Comparison of ENCODE assay signal across 8 mouse cellular contexts in genomic region chr9:105053812-105054211, GRCm38 (mm10). TPM values are rescaled to one million over a fixed set of nuclear protein-coding genes. Genes with fewer than 3 reads are reported as not detected.
DNase-seq lines count a peak whose midpoint lies in the region; ATAC-seq and TF ChIP-seq lines count a peak whose summit lies in the region.

No protein-coding gene starts in this region.

- H3K9me3 ChIP-seq in erythroblast, embryonic 14.5 days (ENCODE audit: control insufficient read depth, low read length) = no peaks in the 10 kb centered on the region
- no peaks in the 10 kb centered on the region for H3K9me3 ChIP-seq in E14TG2a.4 (ENCODE audit: low read length)
- no peaks in the 10 kb centered on the region for H3K9me3 ChIP-seq in heart, embryonic 16.5 days (replicated peaks; ENCODE audit: control insufficient read depth, low read length)

- H3K4me3 ChIP-seq in erythroblast, embryonic 14.5 days (replicated peaks) = peak overlapping the region; percentile 77
- H3K4me3 ChIP-seq in E14TG2a.4 (replicated peaks; ENCODE audit: low read length) = peak overlapping the region; percentile 95
- peak overlapping the region; percentile 80 for H3K4me3 ChIP-seq in heart, embryonic 16.5 days (ENCODE audit: low read length)

- H3K4me1 ChIP-seq in erythroblast, embryonic 14.5 days (ENCODE audit: control insufficient read depth) = peaks cover 10% of the 10 kb centered on the region
- peaks cover 7% of the 10 kb centered on the region for H3K4me1 ChIP-seq in E14TG2a.4 (replicated peaks; ENCODE audit: low read depth, low read length)
- peaks cover 7% of the 10 kb centered on the region for H3K4me1 ChIP-seq in heart, embryonic 16.5 days (ENCODE audit: control insufficient read depth, insufficient read depth, low read length)

- intact Hi-C loops in gastrocnemius, postnatal 36 days (cut with DNase I) = loop anchor here (5.0 to 10.0 kb wide), 2 partner anchors 73 to 341 kb away; partner anchors contain the start of genes Aste1 and Nek11
- intact Hi-C loops in left cerebral cortex, postnatal 14 days (cut with DNase I) = loop anchor here (5.0 to 10.0 kb wide), 2 partner anchors 331 to 482 kb away; no protein-coding TSS in a partner anchor

- peaks cover 37% of the 10 kb centered on the region for H3K36me3 ChIP-seq in erythroblast, embryonic 14.5 days (ENCODE audit: control insufficient read depth)
- H3K36me3 ChIP-seq in E14TG2a.4 (ENCODE audit: insufficient read depth, low read length) = peaks cover 40% of the 10 kb centered on the region
- H3K36me3 ChIP-seq in heart, embryonic 16.5 days (ENCODE audit: control insufficient read depth, insufficient read depth) = peaks cover 32% of the 10 kb centered on the region

- TF ChIP-seq CTCF in E14TG2a.4 (conservative IDR thresholded peaks at IDR 0.05; ENCODE audit: low read length) = no peak

- DNase-seq in embryo, embryonic 9.5 days (ENCODE audit: extremely low spot score) = no peak
- no peak for DNase-seq in gastrocnemius, postnatal 36 days
- no peak for DNase-seq in left cerebral cortex, postnatal 14 days (ENCODE audit: low spot score in 2 of 2)

- peak overlapping the region; percentile 87 for H3K4me2 ChIP-seq in heart, embryonic 16.5 days (ENCODE audit: low read depth, low read length)

- H3K27ac ChIP-seq in heart, embryonic 16.5 days (ENCODE audit: low read length) = peak overlapping the region; percentile 90; the same call in 1 of the 2 replicates

- ATAC-seq in erythroblast, adult 5-6 weeks (replicated peaks; ENCODE audit: low FRiP score, poor library complexity, severe bottlenecking) = no peak
- ATAC-seq in heart, embryonic 16.5 days (replicated peaks; ENCODE audit: extremely low read depth, insufficient read depth, low FRiP score) = no peak
- ATAC-seq in megakaryocyte, adult 5-6 weeks (ENCODE audit: poor library complexity, severe bottlenecking) = peak; percentile 17; the same call in 1 of the 2 replicates

- WGBS in heart, embryonic 16.5 days = 39% methylated on average over 4 of the region's 4 CpGs

- H3K27me3 ChIP-seq in erythroblast, embryonic 14.5 days (ENCODE audit: control insufficient read depth) = no peaks in the 10 kb centered on the region
- no peaks in the 10 kb centered on the region for H3K27me3 ChIP-seq in E14TG2a.4 (ENCODE audit: insufficient read depth, low read length)
- no peaks in the 10 kb centered on the region for H3K27me3 ChIP-seq in heart, embryonic 16.5 days (ENCODE audit: control insufficient read depth, insufficient read depth, low read length)

- H3K9ac ChIP-seq in heart, embryonic 16.5 days (ENCODE audit: low read length) = peak overlapping the region; percentile 94

RNA-seq across cellular contexts. Expression of gene Mrpl3, which starts 0.8 kb away (rescaled TPM):
- 0.99 and 1.5 TPM in 2 replicates for polyA plus RNA-seq in erythroblast, embryonic 14.5 days (2012)
- total RNA-seq in erythroblast, adult 5-6 weeks (2015; ENCODE audit: low replicate concordance) = 16.5 and 32.0 TPM in 2 replicates
- 19.8 and 22.4 TPM in 2 replicates for total RNA-seq in erythroblast, adult 5-6 weeks (2017; ENCODE audit: low replicate concordance)
- polyA plus RNA-seq in heart, embryonic 16.5 days (2015; fragmentation: Nextera tagmentation; extraction: Ambion mirVana) = 118 and 119 TPM in 2 replicates
- total RNA-seq in megakaryocyte, adult 5-6 weeks (2015) = 50.4 and 59.6 TPM in 2 replicates
- total RNA-seq in megakaryocyte, adult 5-6 weeks (2017) = 43.0 and 53.3 TPM in 2 replicates
- 10 to 100 TPM; 73.3 to 78.2 TPM for total RNA-seq in gastrocnemius, postnatal 36 days (2021)
- 10 to 100 TPM; 81.9 to 84.5 TPM for total RNA-seq in left cerebral cortex, postnatal 14 days (2021)
